In the genomic region with DNA sequence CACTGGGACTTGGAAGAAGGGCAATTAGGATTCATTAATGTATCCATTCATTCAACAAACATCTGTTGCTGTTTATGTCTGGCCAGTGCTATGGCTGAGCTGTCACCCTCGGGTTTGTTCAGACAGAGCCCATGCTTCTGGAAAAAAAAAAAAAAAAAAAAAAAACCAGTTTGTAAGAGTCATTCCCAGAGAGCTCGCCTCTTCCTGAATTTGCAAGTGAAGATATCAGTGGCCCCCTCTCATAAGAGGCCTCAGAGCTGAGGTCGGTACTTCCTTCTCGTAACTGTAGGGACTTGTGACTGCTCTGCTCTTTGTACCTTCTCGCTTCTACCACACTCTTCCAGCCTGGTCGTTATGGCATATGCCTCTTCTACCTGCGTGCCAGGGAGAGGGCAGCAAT, we compare ENCODE assay signal across 10 mouse cellular contexts. TPM values are rescaled to one million over a fixed set of nuclear protein-coding genes. Genes with fewer than 3 reads are reported as not detected.
DNase-seq lines count a peak whose midpoint lies in the region; ATAC-seq and TF ChIP-seq lines count a peak whose summit lies in the region.
"Had no signal": no experiment of that assay in that cellular context is flagged by ENCODE, and none has a peak within 500 bp of the region (broad histone marks: within the 10 kb centered on the region; RNA-seq: fewer than 3 reads in every experiment).

No protein-coding gene starts in this region.

- H3K9ac ChIP-seq in forebrain, embryonic 11.5 days (ENCODE audit: low read length): no peak overlapping the region
- H3K9ac ChIP-seq in forebrain, embryonic 16.5 days (replicated peaks; ENCODE audit: low read depth, low read length): no peak overlapping the region
- 0 out of 2 replicates have a peak overlapping the region, but pooled peaks have one; percentile 14 for H3K9ac ChIP-seq in liver, adult 2 months (ENCODE audit: low read depth, low read length)

- no peak overlapping the region for H3K27ac ChIP-seq in forebrain, embryonic 11.5 days (ENCODE audit: low read depth, low read length)
- no peak overlapping the region for H3K27ac ChIP-seq in forebrain, embryonic 16.5 days (ENCODE audit: low read length)
- peak overlapping the region; percentile 29 for H3K27ac ChIP-seq in liver, adult 2 months (replicated peaks; ENCODE audit: insufficient read depth, low read depth, low read length)

- no peak for TF ChIP-seq CTCF in liver, adult 2 months (IDR thresholded peaks at IDR 0.05; ENCODE audit: low read depth, low read length)
- no peak for TF ChIP-seq CTCF in brain, embryonic 14.5 days (IDR thresholded peaks at IDR 0.05; ENCODE audit: borderline replicate concordance, extremely low read depth, insufficient read depth, insufficient read length)

- no peak overlapping the region for H3K4me2 ChIP-seq in forebrain, embryonic 11.5 days (ENCODE audit: low read depth, low read length, severe bottlenecking)
- no peak overlapping the region for H3K4me2 ChIP-seq in forebrain, embryonic 16.5 days (ENCODE audit: low read length)

- TF ChIP-seq POLR2A in liver, adult 2 months (IDR thresholded peaks at IDR 0.05; ENCODE audit: extremely low read depth, insufficient read depth, low read length): no peak
- no peak for TF ChIP-seq POLR2A in brain, embryonic 14.5 days (IDR thresholded peaks at IDR 0.05; ENCODE audit: borderline replicate concordance, extremely low read depth, insufficient read depth, insufficient read length, poor library complexity, severe bottlenecking)

- no peak overlapping the region for H3K4me3 ChIP-seq in forebrain, embryonic 11.5 days (ENCODE audit: low read depth, low read length)
- no peak overlapping the region for H3K4me3 ChIP-seq in forebrain, embryonic 16.5 days (replicated peaks; ENCODE audit: low read length)
- 0 out of 2 replicates have a peak overlapping the region, but pooled peaks have one; percentile 77 for H3K4me3 ChIP-seq in liver, adult 2 months (ENCODE audit: insufficient read depth, low read depth, low read length)

- H3K79me2 ChIP-seq in liver, adult 2 months (ENCODE audit: control insufficient read depth, insufficient read depth, low read length): no peaks in the 10 kb centered on the region

- no peaks in the 10 kb centered on the region for H3K9me3 ChIP-seq in forebrain, embryonic 11.5 days (ENCODE audit: control insufficient read depth, low read length)
- H3K9me3 ChIP-seq in forebrain, embryonic 16.5 days (ENCODE audit: control insufficient read depth, low read length): no peaks in the 10 kb centered on the region

- peak; percentile 22; the same call in 1 of the 2 replicates for ATAC-seq in forebrain, embryonic 11.5 days (replicated peaks; ENCODE audit: low FRiP score)
- ATAC-seq in forebrain, embryonic 16.5 days: no peak
- ATAC-seq in megakaryocyte progenitor cell, adult 5-6 weeks (replicated peaks; ENCODE audit: poor library complexity): peak; percentile 24

- no peaks in the 10 kb centered on the region for H3K36me3 ChIP-seq in forebrain, embryonic 11.5 days (ENCODE audit: control insufficient read depth, insufficient read depth, low read length)
- no peaks in the 10 kb centered on the region for H3K36me3 ChIP-seq in forebrain, embryonic 16.5 days (ENCODE audit: control insufficient read depth, insufficient read depth)
- H3K36me3 ChIP-seq in liver, adult 2 months (ENCODE audit: control insufficient read depth, insufficient read depth, low read length): peaks cover under 1% of the 10 kb centered on the region; the same call in 1 of the 2 replicates

- DNase-seq in forebrain, embryonic 11.5 days (ENCODE audit: low spot score): no peak
- no peak for DNase-seq in liver, adult 2 months (ENCODE audit: extremely low read depth, low read depth, low spot score)
- DNase-seq in liver: no peak
- DNase-seq in brain, embryonic 14.5 days (ENCODE audit: low read depth): peak; percentile 11
- no peak for DNase-seq in ovary, adult 18-20 months (ENCODE audit: low spot score)
- no peak for DNase-seq in gastrocnemius, postnatal 4 days (ENCODE audit: low spot score in 2 of 2)
- DNase-seq: adrenal gland, postnatal 10 days; kidney, postnatal 25 days had no signal

- no peaks in the 10 kb centered on the region for H3K27me3 ChIP-seq in forebrain, embryonic 11.5 days (ENCODE audit: control insufficient read depth, insufficient read depth, low read length)
- H3K27me3 ChIP-seq in forebrain, embryonic 16.5 days (replicated peaks; ENCODE audit: control insufficient read depth, insufficient read depth, low read length): no peaks in the 10 kb centered on the region
- no peaks in the 10 kb centered on the region for H3K27me3 ChIP-seq in liver, adult 2 months (ENCODE audit: control insufficient read depth, insufficient read depth, low read length)

- WGBS in forebrain, embryonic 11.5 days: 81% methylated on average over 7 of the region's 7 CpGs
- 77% methylated on average over 7 of the region's 7 CpGs for WGBS in forebrain, embryonic 16.5 days
- 68% methylated on average over 7 of the region's 7 CpGs for WGBS in liver, adult 2 months

- no peaks in the 10 kb centered on the region; the same call in 1 of the 2 replicates for H3K4me1 ChIP-seq in forebrain, embryonic 11.5 days (replicated peaks; ENCODE audit: control insufficient read depth, insufficient read depth, low read length)
- H3K4me1 ChIP-seq in forebrain, embryonic 16.5 days (replicated peaks; ENCODE audit: control insufficient read depth, insufficient read depth, low read length): peaks cover 11% of the 10 kb centered on the region
- H3K4me1 ChIP-seq in liver, adult 2 months (ENCODE audit: control insufficient read depth, insufficient read depth, low read length): peaks cover 8% of the 10 kb centered on the region

RNA-seq across cellular contexts. Expression of a gene that starts 1.1 kb away (rescaled TPM):
- polyA plus RNA-seq in forebrain, embryonic 11.5 days (2014; fragmentation: Nextera tagmentation; extraction: Ambion mirVana): 0.48 and 0.95 TPM in 2 replicates
- 0.43 and 0.67 TPM in 2 replicates for polyA plus RNA-seq in forebrain, embryonic 16.5 days (2015; fragmentation: Nextera tagmentation; extraction: Ambion mirVana)
- 7.3 and 8.0 TPM in 2 replicates for total RNA-seq in liver, adult 2 months (2014; rRNA removed)
- 3.4 and 4.9 TPM in 2 replicates for polyA plus RNA-seq in liver, adult 2 months (2012; rRNA removed)
- polyA plus RNA-seq in brain, embryonic 14.5 days (2012; rRNA removed): 0.29 and 0.49 TPM in 2 replicates
- total RNA-seq in megakaryocyte progenitor cell, adult 5-6 weeks (2015): 20.4 and 20.6 TPM in 2 replicates
- 14.2 and 23.0 TPM in 2 replicates for total RNA-seq in megakaryocyte progenitor cell, adult 5-6 weeks (2017)
- total RNA-seq in gastrocnemius, postnatal 4 days (2021): under 1 TPM; 0.49 to 0.62 TPM
